Mouse (Mus musculus) CD4-positive, CD25-positive, alpha-beta regulatory T cell, adult 2 months (primary cell): ENCODE data around the gene Dlk1.
A peak's percentile ranks its signal among the peaks of the same experiment; 100 is the strongest.
"Not testable (repeated sequence)": the region's sequence is repeated elsewhere in the genome, so short reads cannot be mapped to it uniquely, and the experiment has no call there.

Experiments
- DNase-seq: peaks from one replicate; pipeline ENCODE4 v3.0.0-alpha.2; 2012; ENCODE audit warnings: low read depth, low spot score

The Dlk1 gene

DNA sequence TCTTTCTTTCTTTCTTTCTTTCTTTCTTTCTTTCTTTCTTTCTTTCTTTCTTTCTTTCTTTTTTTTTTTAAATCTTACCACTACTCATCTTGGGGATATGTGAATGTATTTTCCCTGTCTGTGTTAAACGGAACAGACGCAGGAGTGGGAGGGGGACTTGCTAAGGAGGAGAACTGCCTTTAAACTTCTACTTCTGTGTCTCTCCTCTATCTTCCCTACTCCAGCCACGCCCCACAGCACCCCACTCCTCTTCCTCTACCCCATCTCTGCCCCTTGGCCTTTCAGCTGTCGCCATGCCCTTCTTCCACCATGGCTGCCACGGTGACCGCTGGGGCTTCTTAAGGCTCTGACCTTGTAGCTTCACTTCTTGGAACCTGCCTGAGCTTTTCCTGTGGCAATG, 14.2 kb upstream of the Dlk1 start:
- DNase-seq: no peak

DNA sequence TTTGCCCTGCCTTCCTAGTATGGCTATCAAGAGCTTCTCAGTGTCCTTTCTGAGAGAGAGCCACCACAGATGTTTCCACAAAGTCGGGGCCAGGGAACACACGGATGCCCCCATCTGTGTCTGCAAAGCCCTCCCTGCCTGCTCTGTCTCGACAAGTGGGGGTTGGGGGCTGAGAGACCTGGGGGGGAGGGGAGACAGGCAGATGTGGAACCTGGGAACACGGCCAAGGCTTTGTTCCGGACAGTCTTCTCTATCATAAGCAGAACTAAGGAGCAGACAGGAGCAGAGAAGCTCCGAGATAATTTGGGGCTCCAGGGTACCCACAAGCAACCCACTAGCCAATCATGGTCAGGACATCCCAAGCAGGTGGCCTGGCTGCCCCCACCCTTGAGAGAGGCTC, 12.6 kb upstream of the Dlk1 start:
- DNase-seq: no peak

DNA sequence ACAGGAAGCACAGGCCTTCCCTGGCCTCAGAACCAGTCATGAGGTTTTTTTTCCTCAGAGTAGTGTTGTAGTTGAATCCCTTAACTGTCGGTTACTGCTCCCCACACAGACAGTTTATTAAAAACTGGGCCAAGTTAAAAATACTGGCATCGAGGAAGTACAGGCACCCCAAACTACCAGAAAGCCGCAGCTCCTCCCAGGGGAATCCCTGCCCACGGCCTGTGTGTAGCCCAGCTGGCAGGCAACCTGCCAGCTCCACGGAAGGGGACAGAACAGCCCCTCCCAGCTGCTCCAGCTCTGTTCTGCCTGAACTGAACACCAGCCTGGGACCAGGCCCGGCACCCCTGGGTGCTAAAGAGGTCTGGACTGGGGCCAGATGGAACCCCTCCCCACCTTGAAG, 11.3 kb upstream of the Dlk1 start:
- DNase-seq: peak; percentile 33

DNA sequence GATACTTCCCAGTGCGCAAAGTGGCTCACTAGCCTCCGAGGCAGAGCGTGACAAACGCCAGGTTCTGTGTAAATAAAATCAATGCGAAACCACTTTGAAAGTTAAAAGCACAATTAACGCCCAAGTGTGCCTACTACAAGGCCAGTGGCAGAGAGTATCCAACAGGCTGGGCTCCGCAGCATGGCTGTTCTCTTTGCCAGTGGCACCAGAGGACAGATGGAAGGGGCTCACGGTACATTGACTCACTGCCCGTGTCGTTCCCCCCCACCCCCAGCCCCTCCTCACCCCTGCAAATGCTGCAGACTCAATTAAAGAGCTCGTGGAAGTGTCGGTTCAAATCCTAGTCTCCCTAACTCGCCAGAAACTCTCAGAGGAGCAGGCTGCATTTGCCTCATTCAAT, 10.5 kb upstream of the Dlk1 start:
- DNase-seq: no peak

DNA sequence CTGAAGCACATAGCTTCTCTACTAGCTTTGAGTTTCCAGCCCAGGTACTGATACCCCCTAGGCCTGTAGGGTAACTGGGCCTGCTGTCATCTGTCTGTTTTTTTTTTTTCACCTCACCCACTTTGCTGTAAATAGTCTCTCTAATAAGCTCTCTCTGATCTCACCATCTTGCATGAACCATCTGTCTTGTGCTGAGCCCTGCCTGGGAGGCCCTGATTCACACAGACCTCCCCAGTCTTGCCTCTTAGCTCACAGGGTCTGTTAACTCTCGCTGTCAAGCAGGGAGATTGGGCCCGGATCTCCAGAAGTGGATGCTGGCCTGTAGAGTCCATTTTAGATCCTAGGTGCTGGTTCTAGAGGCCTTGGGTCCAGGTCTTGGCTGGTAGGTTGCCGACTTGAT, 9.3 kb upstream of the Dlk1 start:
- DNase-seq: no peak

DNA sequence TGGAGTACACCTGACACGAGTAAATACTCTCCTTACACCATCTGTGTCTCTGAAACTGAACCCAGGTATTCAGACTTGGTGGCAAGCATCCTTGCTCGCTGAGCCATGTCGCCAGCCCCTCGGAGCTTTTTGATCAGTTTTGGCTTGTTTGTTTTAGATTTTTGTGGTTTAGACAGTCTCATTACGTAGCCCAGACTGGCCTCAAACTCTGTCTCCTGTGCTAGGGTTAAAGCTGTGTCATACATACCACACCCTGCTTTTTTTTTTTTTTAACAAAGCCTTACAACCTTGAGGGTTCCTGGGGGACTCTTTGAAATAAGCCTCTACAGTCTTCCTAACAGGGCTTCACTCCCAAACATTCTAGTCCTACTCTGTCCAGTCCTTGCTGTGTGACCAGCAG, 7.6 kb upstream of the Dlk1 start:
- DNase-seq: no peak

DNA sequence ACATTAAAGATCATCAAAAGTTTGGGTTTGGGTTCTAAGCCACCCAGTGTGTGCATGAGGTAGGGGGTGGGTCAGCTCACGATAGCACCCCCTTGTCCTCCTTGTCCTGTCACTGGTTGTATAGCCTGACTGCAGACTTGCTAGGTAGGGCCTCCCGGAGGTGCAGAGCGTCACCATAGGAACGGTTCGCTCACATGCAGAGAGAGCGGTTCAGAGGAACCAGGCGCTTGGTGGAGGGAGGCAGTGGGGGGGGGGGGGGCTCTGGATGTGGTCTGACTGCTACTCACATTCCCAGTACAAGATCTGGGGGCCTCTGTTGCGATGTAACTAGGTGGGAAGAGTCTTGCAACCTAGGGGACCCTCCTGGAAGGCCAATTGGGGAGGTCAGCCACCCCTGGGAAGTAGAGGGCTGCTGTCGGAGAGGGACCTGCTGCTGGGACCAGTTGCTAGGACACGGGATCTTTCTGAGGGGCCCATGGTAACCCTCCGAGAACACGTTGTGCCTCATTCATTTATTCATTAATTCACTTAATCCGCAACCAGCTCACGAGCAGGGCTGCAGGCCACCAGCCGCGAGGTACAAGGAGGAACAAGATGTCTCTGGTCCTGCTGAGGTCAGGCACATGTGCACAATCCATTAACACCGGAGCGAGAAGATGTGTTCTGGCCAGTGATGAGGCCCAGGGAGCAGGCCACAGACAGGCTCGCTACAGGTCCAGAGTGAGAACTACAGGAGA, 7.0 kb upstream of the Dlk1 start:
- DNase-seq: peak; percentile 38

DNA sequence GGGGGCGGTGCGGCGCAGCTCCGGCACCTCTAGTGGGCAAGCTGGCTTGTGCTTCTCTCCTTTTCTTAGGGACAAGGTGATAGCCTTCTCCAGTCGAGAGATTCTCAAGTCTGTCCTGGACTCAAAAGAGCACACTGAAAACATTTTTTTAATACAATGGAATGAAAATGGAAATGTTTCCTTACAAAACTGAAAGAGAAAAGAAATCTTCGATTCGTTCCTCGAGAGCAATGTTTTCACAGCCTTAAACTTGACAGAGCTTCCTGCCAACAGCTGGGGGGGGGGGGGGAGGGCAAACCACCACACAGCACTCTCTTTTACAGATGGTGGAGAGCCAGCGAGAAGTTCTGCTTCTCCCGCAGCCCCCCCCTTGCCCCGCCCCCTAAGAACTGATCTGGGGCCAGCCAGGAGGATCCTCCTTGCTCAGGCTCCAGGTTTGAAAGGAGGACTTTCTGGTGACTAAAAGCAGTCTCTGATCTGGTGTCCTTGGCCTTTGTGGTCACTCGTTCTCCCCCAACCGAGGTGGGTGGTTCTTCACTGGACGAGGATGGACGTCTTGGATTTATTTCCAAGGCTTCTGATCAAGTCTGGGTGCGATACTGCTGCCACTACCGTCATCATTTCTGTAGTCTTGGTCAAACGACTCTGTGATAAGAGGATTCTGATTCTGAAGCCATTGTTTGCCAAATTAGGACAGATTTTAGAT, 6.2 kb upstream of the Dlk1 start:
- peak; percentile 52 for DNase-seq

DNA sequence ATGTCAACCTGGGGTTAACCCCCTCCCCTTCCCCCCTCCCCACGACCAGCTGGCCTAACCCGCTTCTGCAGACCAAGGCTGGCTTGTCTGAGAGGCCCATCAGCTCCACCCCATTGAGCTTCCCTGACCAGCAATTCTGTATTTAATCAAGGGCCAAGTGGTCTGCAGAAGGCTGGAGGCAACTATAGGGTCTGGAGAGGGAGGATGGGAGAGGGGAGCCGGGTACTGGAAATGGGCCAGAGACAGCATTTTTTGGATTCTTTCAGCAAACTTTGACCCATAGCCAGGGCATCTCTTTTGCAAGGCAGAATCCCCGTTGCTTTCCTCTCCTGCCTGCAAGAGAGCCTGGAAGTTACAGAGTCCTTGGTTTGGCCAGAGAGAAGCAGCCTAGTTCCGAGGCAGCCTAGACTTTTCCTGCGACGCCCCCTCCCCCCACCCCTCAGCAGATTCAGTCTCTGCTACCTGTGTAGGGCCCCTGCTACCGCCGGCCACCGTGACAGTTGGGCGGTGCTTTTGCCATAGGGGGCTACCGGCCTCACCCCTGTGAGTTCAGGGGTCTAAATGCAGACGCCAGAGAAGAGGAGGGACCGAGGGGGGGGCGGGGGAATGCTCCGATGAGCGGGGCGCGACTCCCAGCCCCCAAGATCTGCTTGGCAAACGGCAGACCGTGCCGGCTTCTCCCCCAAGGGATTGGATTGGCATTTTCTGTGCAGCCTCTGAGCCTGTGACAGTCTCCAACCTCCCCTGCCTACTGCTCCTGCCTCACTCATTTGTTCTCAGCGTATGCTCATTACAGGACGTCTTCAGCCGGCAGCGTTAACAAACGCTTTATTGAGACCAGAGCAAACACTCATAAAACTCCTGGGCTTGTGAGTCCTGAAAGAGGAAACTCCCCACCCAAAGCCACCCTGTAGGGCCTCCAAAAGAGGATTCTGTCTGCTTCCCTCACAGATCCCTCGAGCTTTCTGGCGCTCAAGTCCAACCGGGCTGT, 2.9 kb upstream of the Dlk1 start:
- no peak for DNase-seq

DNA sequence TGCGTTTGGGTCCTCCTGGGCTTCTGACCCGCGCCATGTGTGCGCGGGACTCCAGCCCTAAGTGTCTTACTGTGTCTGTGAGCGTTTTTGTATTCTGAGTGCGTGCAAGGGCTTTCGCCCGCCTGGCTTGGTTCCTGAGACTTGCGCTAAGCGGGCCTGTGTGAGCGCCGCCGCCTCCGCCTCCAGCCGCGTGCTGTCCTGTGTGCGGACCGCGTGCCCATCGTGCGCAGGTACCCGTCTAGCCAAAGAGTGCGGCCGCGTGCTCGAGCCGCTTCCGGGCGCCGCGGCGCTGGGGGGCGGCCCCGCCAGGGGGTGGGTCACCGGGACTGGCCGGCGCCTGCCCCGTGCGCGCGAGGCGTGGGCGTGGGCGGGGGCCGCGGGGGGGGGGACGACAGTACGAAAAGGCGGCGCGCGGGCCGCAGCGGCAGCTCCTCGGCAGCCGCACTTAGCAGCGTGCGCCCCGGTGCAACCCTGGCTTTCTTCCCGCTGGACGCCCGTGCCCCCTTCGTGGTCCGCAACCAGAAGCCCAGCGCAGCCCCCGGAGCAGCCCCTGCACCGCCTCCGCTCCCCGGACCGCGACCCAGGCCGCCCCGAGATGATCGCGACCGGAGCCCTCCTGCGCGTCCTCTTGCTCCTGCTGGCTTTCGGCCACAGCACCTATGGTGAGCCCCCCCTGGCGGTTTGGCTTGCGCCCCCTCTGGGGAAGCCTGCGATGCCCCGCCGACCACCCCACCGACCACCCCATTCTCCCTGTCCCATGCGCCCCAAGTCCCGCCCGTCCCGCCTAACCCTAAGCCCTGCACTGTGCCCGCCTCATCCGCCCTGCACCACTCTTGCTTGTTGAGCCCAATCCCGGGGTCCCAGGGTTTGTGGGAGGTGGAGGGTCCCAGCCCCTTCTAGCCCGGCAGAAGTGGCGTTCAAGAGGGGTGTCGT, 708 bp downstream of the Dlk1 start:
- no peak for DNase-seq

DNA sequence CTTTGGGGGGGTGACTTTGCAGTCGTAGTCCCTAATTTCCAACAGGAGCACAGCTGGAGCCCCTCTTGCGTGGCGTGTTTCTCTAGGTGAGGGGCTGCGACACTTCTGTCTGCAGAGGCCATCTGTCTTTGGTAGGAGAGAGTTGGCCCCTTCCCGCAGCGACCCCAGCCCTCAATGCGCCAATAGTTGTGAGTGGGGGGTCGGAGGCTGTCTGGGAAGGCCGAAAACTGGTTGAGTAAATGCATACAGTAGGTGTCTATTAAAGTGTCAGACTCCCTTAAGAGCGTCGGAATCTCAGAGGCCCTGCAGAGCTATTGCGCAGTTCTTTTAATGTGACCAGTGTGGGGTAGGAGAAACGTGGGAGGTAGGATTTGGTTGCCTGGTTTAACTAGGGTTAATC, 1.5 kb downstream of the Dlk1 start:
- DNase-seq: no peak

DNA sequence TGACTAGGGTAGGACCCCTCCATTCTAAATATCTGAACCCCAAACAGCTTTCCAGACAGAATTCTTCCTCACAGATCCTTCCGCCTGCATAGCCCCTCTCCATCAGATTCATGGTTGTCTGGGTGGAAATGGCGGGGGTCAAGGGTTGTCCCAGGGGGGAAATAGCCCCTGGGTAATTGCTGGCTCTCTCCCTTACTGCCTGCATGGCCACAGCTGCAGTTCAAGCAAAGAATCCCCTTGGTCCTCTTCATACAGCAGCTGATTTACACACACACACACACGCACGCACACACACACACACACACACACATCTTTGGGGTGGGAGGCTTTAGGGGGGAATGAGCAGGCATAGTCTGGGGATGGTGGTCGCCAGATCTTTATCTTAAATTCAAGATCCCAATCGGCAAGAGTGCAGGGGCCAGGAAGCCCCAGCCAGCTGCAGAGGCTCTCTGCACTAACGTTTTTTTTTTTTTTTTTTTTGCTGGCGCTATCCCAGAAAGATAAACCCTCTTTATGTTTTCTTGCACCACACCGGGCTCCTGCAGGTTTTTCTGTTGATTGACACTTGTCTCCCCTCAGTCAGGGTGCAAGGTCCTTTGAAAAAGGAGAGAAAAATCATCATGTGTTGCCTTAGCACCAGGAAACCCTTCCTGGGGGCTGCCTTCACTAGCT, 4.0 kb downstream of the Dlk1 start:
- no peak for DNase-seq

DNA sequence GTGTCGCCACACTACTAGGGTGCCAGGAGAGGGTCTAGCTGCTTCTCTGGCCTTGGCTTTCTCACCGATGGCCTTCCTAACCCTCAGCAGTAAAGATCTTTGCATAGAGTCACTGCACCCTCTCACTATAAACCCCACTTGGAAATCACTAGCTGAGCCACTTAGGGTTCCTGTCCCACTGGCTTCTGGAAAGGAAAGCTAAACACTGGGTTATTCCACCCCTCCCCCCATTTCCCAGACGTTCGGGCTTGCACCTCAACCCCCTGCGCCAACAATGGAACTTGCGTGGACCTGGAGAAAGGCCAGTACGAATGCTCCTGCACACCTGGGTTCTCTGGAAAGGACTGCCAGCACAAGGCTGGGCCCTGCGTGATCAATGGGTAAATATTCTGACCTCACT, 5.2 kb downstream of the Dlk1 start:
- DNase-seq: no peak

DNA sequence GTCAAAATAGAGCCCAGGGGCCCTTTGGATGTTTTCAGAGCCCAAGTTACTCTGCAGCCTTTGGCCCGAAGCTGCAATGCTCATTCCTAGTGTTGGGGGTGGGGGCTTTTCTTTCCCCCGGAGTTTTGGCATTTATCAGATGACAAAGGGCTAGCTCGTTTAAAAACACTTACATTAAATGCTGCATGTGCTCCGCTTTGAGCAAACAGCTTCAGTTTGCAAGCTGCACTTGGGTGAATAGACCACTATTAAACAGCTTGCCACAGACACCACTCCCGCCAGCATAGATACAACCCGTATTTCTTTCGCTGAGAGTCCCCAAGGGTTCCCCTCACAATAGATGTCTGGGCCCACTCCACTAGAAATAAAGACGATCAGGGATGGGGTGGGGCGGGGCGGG, 6.3 kb downstream of the Dlk1 start:
- no peak for DNase-seq

DNA sequence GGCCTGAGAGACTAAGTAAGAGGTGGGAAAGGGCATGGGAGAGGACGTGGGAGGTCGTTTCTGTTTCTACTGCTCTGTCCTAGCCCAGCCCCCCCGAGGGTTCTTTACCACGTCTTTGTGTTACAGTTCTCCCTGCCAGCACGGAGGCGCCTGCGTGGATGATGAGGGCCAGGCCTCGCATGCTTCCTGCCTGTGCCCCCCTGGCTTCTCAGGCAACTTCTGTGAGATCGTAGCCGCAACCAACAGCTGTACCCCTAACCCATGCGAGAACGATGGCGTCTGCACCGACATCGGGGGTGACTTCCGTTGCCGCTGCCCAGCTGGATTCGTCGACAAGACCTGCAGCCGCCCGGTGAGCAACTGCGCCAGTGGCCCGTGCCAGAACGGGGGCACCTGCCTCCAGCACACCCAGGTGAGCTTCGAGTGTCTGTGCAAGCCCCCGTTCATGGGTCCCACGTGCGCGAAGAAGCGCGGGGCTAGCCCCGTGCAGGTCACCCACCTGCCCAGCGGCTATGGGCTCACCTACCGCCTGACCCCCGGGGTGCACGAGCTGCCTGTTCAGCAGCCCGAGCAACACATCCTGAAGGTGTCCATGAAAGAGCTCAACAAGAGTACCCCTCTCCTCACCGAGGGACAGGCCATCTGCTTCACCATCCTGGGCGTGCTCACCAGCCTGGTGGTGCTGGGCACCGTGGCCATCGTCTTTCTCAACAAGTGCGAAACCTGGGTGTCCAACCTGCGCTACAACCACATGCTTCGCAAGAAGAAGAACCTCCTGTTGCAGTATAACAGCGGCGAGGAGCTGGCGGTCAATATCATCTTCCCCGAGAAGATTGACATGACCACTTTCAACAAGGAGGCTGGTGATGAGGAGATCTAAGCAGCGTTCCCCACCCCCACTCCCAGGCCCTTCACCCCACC, 7.1 kb downstream of the Dlk1 start:
- no peak for DNase-seq

DNA sequence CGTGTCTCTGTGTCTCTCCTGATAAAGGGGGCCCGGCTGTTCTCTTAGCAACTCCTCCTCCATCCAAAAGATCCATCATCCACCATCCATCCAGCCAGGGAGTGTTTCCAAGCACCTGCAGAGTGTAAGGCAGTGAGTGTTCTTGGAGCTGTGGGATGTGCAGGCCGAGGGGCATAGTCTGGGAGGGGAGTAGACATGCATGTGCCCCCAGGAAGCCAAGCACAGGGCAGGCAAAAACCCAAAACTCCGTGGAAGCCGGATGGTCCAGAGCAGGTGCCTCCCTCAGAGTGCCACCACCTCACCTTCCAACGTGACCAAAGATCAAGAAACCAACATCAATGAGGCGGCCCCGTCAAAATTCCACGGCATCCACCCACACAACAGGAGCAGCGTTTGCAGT, 10.0 kb downstream of the Dlk1 start:
- DNase-seq: no peak

DNA sequence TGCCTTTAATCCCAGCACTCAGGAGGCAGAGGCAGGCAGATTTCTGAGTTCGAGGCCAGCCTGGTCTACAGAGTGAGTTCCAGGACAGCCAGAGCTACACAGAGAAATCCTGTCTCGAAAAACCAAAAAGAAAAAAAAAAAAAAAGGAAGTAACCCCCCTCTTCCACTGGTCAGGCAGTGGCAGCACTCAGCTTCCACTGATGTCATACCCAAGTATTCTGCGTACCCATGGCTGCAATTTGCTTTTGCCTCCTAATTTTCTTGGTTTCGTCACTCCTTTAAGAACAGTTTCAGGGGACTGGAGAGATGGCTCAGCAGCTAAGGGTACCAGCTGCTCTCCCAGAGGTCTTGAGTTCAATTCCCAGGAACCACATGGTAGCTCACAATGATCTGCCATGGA, 14.8 kb downstream of the Dlk1 start:
- not testable (repeated sequence) for DNase-seq

DNA sequence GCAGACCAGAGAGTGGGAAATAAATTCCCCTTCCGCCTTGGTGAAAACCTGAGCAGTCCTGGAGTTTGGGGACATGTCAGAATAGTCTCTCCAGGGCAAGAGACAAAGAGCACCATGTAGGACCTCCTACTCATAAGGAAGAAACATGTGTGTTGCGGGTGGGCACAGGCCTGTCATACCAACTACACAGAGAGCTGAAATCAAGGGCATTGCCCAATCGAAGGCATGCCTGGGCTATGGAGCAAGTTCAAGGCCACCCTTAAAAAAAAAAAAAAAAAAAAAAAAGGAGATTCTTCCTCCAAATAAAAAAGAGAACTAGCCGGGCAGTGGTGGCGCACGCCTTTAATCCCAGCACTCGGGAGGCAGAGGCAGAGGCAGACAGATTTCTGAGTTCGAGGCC, 17.2 kb downstream of the Dlk1 start:
- no peak for DNase-seq

DNA sequence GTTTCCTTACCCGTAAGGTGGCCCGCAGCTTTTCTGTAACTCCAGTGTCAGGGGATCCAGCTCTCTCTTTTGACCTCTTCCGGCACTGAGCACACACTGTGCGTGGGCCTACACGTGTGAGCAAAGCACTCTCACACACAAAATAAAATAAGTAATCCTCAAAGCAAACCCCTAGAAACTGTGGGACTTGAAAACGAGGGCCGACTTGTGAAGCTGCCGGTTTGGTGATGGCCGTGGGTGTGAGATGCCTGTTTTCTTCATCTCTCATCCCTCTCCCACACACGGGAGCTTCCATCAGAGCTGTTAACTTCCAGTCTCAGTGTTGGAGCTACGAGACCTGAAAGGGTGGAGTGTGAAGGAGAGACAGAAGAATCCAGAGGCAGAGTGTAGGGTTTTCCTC, 20.0 kb downstream of the Dlk1 start:
- no peak for DNase-seq

DNA sequence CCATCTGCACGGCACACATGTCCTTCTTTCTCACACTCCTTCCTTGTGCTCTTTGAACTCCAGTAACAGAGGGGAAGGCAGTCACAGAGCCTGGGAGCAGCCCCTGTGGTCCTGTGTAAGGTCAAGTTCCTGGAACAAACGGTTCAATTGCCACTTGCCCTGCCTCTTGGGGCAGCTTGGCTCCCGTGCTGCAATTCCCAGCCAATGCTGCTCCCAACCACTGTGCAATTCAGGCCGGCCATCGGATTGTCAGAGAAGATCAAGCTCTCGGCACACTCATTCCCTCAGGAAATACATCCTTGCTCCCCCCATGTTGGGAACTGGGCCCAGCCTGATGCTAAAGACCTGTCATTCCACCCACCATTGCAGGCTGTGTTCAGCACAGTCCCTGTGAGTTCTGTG, 21.0 kb downstream of the Dlk1 start:
- DNase-seq: no peak
